Mouse (Mus musculus): ENCODE data around the gene Nkiras2.

DNA sequence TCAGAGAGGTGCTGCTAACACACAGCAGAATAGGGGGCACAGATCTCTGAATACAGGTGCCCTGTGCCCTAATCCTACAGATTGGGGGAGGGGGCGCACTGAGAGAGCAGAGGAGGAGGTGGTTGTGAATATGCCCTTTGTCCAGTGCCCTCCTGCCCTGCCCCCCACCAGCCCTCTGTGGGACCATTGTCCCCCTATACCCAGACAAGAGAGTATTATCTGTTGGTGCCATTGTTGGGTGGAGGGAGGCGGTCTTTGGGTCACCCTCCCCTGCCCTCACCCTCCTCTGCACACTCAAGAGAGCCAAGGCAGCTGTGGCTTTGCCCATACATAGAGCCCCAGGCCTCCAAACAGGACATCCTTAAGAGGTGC lies 43.6 kb upstream of the Nkiras2 start:
- TF ChIP-seq CTCF (IDR thresholded peaks at IDR 0.05; ENCODE audit: borderline replicate concordance, insufficient read depth, low read length): no peak
- no peak for TF ChIP-seq POLR2A (IDR thresholded peaks at IDR 0.05; ENCODE audit: low read depth, low read length)
